Mouse (Mus musculus): ENCODE data around the gene Stx5a.

Gene Stx5a

GRCm38 (mm10) chr19:8741243-8741869, at the start of gene Stx5a:
TSS of gene Stx5a (plus strand) at chr19:8741413.
- in situ Hi-C loops (cut with MboI, MseI): no loop called here

DNA sequence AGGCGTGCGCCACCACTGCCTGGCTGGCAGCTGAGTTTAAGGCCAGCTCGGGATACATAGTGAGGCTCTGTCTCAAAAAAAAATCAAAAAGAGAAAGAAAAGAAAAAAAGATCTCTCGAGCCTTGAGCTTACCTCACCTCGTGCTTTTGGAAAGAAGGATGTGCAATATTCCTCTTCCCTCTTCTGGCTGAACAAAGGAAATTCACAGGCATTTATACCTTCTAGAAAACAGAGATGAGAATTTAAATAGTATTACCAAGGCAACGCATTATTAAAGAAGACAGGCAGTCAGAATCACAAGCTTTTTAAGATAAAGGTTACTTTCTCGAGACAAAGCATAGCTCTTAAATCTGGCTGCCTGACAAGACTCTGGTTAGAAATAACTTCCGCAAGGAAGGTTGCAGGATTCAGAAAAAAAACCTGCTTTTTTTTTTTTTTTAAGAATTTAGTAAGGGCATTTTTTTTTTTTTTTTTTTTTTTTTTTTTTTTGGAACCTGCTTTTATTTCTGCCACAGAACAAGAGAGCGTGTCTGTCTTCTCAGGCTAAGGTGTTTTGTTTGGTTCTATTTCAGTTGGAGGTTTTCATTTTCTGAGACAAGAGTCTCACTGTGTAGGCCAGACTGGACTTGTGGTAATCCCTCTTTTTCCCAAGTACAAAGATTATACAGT, 49.2 kb upstream of the Stx5a start:
- in situ Hi-C loops (cut with MboI, MseI): no loop called here

- in situ Hi-C loops (cut with MboI, MseI): no loop called here
Measured at GRCm38 (mm10) chr19:8692740-8693139, 48.5 kb upstream of the Stx5a start.

GRCm38 (mm10) chr19:8695330-8695729, 45.9 kb upstream of the Stx5a start:
- in situ Hi-C loops (cut with MboI, MseI): no loop called here

GRCm38 (mm10) chr19:8699652-8700051, 41.6 kb upstream of the Stx5a start:
- in situ Hi-C loops (cut with MboI, MseI): no loop called here

- in situ Hi-C loops (cut with MboI, MseI): no loop called here
Measured at GRCm38 (mm10) chr19:8702458-8702857, 38.8 kb upstream of the Stx5a start.

- in situ Hi-C loops (cut with MboI, MseI): no loop called here
Measured at GRCm38 (mm10) chr19:8703571-8703970, 37.6 kb upstream of the Stx5a start.

- in situ Hi-C loops (cut with MboI, MseI): loop anchor here (5.0 kb wide), 1 partner anchor 1208 kb away; no protein-coding TSS in a partner anchor
Measured at GRCm38 (mm10) chr19:8705026-8705708, 36.0 kb upstream of the Stx5a start.

DNA sequence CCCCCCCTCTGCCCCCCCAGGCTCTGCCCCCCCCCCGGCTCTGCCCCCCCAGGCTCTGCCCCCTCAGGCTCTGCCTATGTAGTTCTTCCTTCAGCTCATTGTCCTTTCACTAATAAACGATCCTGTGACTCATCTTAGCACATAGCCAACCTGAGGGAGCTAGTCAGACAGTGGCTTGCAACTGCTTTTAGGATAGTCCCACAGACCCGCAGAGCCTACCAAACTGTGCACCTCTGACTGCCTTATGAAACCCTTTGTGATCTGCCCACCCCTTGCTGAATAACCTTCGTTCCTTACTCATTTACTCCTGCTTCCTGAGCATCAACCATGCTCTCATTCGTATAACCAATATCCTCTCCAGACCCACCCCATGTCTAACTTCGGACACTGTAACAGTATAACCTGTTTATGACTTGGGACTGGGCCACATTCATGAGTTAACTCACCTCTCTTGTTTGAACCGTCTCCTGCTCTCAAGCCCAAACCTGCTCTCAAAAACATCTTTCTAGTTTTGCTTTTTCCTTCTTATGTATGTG, 35.0 kb upstream of the Stx5a start:
- in situ Hi-C loops (cut with MboI, MseI): loop anchor here (5.0 kb wide), 1 partner anchor 1209 kb away; no protein-coding TSS in a partner anchor

DNA sequence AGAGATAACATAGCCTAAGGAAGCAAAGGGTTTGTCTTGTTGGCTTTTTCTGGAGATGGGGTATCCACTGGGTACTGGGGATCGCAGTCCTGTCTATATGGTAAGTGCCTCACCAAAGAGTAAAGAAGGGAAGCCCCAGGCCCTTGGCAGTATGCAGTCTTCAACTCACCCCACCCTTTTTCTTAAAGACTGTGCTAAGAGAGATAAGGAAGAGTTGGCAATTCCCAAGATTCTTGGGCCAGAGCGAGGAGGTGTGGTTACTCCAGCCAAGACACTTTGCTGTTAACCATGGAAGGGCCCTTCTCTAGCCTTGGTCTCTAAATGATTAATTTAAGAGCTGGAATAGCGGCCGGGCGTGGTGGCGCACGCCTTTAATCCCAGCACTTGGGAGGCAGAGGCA, 34.3 kb upstream of the Stx5a start:
- in situ Hi-C loops (cut with MboI, MseI): loop anchor here (5.0 kb wide), 1 partner anchor 1210 kb away; no protein-coding TSS in a partner anchor

- in situ Hi-C loops (cut with MboI, MseI): loop anchor here (5.0 kb wide), 1 partner anchor 1212 kb away; no protein-coding TSS in a partner anchor
Measured at GRCm38 (mm10) chr19:8708954-8709353, 32.3 kb upstream of the Stx5a start.

DNA sequence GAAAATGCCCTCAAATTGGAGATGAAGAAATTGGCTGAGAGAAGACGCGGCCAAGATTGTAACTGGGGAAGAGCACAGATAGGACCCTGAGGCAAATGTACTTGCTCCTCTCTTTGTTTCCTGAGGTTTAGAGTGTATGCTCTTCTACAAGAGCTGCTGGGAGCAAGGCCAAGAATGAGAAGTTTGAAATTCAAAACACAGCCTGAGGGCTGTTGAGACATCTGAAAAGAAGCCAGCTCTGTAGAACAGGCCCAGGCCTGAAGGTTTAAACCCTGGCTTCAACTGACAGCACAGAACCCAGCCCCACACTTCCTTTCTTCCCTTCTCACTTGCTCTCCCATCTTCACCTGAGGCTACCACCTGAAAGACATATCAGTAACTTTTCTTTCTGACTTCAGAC, 31.2 kb upstream of the Stx5a start:
- in situ Hi-C loops (cut with MboI, MseI): no loop called here

GRCm38 (mm10) chr19:8711506-8711905, 29.7 kb upstream of the Stx5a start:
- in situ Hi-C loops (cut with MboI, MseI): no loop called here

DNA sequence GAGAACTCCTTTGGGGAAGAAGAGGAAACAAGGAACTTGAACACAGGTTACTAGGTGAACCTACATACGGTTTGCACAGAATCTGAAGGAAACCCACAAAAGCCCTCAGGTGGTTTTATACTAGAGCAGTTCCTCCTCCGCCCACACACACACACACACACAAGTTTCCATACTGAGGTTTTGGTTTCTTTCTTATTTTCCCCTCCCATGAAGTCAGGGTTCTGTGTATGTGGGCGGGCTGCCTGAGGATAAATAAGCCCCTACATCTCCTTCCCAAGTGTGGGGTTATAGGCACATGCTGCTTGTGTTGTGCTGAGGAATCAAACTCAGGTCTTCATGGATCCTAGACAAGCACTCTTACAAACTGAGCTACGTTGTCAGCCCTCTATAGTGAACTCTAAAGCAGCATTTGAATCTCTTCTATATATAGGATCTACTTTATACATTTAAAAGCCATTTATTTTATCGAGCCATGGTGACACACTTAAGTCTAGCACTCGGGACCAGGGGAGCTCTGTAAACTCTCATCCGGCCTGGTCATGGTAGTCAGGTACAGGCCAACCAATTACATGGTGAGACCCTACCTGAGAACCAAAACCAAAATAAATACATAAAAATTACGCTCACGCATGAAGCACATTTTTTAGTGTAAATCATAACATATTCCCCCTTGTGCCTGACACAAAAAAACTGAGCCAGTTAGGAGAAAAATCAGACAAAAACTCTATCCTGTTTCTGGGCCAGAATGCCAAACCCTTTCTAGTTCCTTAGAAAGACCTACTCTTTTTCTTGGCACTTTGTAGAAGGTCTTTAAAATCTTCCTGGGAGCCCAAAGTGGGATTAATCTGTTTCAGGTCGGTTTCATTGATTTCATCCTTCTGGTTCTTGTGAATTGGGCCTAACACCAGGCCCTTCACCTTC, 29.0 kb upstream of the Stx5a start:
- in situ Hi-C loops (cut with MboI, MseI): no loop called here

GRCm38 (mm10) chr19:8712870-8713305, 28.3 kb upstream of the Stx5a start:
- in situ Hi-C loops (cut with MboI, MseI): no loop called here

DNA sequence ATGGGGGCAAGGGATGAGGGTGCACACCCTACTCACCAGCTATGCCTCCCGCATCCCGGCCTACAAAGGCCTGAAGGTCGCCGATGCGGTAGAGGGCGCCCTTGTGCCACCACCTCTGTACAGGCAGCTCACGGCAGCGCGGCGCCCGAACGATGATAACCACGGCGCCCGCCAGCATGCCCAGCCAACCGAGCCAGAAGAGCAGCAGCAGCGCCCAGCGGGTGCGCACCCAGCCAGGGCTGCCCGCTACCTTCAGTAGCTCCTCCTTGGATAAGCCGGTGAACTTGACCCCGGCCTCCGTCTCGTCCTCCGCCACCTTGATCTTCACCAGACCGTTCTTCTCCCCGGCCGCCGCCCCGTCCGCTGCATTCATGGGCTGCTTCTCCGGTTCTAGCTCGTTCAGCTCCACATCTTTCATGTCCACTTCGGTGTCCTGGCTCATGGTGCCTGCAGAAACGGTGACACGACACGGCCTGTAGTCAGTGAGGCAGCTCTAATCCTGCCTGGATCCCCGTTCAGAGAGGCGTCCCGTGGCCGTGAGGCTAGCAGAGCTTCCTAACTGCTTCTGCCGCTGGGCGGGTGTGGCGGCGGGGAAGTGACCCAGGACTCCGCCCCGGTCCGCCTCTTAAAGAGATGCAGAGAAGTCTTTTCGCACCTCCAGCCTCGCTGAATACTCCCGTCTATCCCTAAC, 27.8 kb upstream of the Stx5a start:
- in situ Hi-C loops (cut with MboI, MseI): no loop called here

GRCm38 (mm10) chr19:8713997-8714652, 27.1 kb upstream of the Stx5a start:
- in situ Hi-C loops (cut with MboI, MseI): no loop called here

GRCm38 (mm10) chr19:8714653-8715481, 26.3 kb upstream of the Stx5a start:
- in situ Hi-C loops (cut with MboI, MseI): no loop called here

All from regulatory T cell (primary cell).